Mouse (Mus musculus) kidney, postnatal 4 days (tissue): Measurements from ENCODE around the gene Mpv17l2.

Source experiments
- DNase-seq, 2 experiments: peaks; one replicate each; pipeline ENCODE4 v3.0.0; 2021; ENCODE audit warnings: mixed read lengths in 2 of 2

Mpv17l2 gene

DNA sequence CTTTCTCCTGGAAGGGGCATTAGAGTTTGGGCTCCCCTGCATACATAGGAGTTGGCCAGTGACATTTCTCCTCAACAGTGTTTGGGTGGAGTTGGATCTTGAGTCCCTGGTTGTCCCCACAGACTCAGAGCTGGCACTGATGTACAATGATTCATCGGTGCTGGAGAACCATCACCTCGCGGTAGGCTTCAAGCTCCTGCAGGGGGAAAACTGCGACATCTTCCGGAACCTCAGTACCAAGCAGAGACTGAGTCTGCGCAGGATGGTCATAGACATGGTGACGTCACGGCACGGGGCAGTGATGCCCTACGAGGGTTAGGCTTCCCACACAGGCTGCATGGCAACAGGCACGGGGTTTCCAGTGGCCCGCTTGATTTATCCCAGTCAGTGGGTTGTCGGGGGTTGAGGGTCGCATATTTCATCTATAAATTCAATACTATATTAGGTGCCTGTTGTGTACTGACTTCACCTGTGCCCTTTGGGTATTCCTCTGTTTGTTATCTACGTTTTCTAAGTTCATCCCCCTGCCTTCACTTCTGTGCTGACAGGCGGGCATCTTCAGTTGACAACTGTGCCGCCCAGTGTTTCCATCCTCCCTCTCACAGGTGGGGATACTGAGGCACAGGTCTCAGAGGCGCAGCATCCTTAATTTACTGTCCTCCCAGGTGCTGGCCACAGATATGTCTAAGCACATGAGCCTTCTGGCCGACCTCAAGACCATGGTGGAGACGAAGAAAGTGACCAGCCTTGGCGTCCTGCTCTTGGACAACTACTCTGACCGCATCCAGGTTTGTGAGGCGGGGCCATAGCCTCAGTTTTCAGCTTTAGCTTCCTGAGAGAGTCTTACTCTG is 12.3 kb downstream of the Mpv17l2 start:
- peak in 1 of 2 experiments; percentile 3 for DNase-seq

DNA sequence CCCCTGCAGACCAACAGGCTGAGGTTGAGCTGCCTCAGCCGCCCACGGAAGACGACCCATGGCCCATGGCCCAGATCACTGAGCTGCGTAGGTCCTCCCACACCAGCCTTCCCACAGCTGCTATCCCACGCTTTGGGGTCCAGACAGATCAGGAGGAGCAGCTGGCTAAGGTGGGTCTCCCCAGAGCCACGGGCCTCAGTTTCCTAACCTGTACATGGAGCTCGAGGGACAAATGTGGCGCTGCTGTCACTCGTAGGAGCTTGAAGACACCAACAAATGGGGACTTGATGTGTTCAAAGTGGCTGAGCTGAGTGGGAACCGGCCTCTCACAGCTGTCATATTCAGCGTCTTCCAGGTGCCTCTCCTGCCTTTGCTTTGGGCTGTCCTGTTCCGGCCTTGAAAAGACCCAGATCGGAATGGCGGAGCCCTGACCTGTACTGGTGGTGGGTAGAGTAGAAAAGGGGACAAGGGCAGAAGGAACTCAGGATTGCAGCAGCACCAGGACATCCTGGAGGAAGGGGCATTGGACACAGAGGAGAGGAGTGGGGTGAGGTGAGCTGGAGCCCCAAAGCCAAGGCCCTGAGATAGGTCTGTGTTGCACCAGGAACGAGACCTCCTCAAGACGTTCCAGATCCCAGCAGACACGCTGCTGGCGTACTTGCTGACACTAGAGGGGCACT is 13.4 kb downstream of the Mpv17l2 start:
- DNase-seq: peak in 1 of 2 experiments; percentile 2

DNA sequence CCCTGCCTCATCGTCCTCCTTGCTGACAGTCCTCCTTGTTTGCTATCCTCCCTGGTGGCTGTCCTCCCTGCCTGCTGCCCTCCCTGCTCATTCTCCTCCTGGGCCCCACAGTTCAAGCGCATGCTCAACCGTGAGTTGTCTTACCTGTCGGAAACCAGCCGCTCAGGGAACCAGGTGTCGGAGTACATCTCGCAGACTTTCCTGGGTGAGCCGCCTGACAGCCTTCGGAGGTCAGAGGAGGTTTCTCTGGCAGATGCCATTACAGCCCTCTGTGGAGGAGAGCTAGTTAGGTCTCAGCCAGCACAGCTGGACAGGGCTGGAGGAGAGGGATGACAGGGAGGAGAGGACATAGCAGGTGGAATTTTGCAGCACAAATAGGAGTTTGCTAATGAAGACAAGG is 14.1 kb downstream of the Mpv17l2 start:
- peak in 1 of 2 experiments; percentile 12 for DNase-seq

DNA sequence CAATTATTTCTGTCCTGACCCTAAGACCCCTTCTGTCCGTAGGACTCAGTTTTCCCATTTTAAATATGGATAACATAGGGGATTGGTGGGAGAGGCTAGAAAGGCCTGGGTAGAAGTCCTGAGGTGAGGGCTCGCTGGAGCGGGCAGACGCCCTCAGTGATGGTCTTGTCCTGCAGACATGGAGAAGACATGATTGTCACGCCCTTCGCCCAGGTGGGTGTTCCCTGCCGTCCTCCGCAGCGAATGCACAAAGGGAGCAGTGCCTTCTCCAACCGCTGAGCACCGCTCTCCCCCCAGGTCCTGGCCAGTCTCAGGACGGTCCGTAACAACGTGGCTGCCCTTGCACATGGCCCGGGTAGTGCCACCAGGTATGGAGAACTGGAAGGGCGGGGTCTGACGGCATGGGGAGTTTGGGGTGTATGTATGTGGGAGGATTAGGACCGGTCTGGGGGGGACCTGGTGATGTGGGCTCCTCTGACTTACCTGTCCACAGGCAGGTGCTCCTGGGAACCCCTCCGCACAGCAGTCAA is 15.0 kb downstream of the Mpv17l2 start:
- DNase-seq: peak in 1 of 2 experiments; percentile 8

DNA sequence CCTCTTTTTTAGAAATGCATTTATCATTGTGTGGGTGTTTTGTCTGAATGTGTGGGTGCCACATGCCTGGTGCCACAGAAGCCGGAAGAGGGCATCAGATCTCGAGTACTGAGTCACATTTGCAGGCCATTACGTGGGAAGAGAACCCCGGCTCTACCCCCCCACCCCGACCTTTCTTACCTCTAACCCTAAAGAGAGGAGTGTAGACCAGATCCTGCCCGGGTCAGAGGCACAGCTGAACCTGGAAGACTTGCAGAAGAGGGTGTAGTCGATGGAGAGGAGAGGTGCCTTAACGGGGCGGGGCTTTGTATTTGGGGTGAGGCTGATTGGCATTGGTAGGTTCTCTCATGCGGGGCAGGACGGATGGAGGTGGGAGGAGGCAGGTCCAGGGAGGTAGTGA is 15.9 kb downstream of the Mpv17l2 start:
- peak in 1 of 2 experiments; percentile 3 for DNase-seq

DNA sequence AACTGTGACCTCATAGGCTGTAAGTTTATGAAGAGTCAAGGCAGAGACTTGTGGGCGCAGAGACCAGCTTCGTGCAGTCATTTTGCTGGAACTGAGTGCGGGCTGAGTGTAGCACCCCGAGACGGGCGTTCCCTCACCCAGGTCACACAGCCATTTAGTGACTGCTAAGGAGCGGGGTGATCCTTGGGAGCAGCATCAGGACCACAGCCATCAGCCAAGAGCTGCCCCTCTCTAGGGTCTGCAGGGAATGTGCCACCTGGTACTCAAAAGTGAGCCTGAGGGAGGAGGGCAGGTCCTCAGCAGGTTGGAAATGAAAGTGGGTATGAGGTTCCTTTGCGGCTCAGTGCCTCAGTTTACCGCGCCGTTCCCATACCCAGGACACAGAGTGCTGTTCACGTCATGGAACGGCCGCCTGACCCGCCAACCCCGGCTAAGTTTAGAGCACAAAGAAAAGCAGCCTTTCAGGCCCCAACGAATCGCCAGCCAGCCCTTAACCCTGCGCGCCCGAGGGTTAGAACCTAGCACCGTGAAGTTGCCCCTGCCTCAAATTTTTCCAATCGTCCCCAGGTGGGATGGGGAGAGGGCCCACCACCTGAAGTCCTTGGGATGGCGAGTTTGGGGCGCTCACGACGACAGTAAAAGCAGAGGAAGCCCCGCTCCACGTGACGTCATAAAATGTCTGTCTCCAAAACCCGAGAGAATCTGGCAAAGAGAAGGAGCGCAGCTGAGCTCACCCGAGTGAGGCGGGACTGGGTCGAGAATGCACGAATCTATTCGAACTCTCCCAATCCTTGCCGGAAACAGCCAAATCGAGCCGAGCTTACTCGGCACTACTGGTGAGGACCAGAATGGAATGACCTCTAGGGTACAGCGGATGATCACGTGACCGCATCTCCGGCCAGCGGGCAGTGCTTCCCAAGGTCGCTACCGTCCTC is 16.8 kb downstream of the Mpv17l2 start:
- DNase-seq: peak; percentile 67 to 80

DNA sequence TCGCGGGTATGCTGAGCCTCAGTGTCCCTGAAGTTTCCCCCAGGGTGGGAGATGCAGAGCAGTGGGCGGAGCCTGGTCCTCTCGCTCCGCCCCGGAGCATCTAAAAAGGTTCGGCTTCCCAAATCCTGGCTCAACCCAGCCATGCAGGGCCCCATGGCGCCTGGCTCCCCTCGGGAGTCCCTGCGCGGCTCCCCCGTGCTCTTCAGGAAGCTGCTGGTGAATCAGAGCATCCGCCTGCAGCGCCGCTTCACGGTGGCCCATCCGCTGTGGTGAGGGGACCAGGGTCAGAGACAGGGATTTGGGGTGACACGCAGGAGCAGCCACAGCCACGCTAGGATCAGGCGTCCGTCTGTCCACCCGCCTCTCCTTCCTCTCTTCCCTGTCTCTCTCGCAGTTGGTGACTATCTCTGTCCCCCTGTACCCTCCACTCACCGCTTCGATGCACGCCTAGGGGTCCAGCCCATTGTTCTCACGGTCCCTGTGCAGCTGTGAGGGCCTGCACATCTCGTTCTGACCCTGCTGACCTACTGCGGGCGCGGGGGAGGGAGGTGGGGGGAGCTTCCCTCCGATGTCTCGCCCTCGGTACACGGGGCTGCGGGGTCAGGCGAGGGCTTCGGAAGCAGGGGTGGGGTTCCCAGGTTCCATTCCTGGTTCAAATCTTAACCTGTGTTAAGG is 17.6 kb downstream of the Mpv17l2 start:
- DNase-seq: peak; percentile 28 to 46

DNA sequence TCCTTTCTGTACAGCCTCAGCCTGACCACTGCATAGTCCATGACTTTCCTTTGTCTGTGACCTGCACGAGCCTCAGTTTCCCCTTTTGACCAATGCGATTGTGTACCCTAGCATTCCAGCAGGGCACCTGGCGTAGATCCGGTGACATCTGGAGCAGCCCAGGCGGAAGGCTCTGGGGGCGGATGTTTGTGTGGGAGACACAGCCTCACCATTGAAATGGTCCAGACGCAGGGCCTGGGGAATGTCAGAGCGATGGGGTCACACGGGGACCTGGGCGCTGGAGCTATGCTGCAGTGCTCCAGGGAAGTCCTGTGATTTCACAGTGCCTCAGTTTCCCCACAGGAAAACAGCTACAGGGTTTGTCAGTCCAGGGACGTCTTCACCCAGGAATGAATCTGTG is 18.6 kb downstream of the Mpv17l2 start:
- DNase-seq: peak; percentile 24 to 54

DNA sequence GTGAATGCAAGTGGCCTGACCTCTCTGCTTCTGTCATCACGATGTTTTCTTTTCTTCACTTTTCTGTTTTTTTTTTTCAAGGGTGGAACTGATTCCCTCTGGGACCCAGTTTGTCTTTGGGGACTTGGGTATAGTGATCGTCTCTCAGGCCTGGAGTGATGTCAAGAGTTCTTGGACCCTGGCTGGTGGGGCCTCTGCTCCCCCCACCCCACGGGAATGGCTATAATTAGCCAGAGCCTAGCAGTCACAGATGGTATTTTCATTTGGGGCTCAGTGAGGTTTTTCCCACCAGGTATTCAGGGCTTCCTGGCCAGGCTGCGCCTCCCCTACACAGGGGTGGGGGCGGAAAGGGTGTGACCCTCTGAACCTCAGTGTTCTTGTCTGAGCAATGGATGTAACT is 19.1 kb downstream of the Mpv17l2 start:
- DNase-seq: peak in 1 of 2 experiments; percentile 1

DNA sequence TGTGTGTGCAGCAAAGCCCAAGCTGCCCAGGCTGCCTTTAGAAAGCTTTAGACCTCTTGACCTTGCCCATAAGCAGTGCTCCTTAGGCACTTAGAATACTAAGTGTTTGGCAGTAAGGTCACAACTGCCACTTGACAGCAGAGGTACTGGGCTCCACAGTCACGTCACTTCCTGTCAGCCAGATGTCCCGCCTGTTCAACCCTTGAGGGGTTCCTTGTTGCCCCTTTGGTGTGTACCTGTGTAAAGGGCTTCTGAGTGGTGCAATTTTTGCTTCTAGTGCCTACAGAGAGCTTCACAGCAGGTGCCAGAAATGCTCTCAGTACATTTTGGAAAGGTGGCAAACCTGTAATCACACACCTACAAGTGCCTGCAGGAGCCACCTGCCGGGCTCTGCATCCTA is 22.5 kb downstream of the Mpv17l2 start:
- DNase-seq: peak in 1 of 2 experiments; percentile 0

DNA sequence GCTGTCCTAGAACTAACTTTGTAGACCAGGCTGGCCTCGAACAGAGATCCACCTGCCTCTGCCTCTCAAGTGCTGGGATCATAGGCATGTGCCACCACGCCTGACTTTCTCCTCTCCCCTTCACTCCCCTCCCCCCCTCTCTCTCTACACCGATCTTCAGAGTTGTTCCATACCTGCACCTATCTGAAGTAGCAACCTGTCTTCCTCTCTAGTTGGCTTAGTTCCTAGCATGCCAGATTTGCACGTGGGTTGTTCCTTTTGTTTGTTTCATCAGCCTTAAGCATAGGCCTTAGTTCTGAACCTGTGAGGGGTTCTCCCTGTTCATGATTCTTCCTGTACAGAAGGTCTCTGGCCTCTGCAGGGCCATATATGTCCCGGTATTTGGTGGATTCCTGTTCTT is 23.0 kb downstream of the Mpv17l2 start:
- DNase-seq: no peak

DNA sequence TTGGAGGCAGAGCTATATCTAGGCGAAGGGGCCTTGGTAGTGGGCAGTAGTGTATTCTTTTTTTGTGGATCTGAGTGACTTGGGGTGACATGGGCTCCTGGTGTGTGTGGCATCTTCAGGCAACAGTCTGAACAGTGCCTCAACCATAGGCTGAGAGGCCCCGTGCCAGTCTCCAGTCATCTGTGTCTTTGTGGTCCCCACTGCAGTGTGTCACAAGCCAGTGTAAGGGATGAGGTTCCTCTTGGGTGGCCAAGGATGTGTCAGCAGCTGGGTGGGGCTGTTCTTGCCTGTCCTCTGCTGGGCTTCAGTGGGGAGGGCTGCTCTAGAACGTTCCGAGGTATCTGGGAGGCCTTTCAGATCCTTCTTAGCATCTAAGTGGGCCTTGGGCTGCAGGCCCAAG is 29.8 kb downstream of the Mpv17l2 start:
- peak in 1 of 2 experiments; percentile 1 for DNase-seq

DNA sequence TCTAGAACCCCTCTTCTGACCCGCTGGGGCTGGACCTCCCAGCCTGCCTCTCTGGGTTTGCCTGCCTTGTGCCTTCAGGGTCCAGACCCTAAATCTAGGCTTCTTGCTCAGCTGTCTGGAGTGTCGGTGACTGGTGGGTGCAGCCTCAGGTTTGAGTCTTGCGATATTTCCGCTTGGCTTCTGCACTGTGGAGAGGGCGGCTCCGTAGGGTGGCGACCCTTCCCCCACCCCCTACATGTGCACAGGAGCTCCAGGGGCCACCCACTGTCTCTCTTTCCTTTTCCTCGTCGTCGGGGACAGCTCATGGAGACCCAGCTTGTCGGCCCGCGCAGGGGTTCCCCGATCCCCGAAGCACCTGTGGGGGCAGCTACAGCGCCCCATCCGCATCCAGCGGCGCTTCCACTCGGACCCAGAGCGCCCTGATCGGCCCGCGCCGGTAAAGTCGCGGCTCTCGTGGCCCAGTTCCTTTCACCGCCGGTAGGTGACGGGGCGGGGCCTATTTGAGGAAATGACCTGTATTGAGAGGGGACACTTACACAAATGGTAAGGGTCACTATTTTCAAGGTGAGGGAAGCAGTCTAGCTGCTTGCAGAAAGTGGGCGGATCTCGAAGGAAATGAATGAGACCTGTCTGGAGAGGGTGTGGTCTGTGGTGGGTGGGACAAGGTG is 30.8 kb downstream of the Mpv17l2 start:
- peak; percentile 59 to 72 for DNase-seq

DNA sequence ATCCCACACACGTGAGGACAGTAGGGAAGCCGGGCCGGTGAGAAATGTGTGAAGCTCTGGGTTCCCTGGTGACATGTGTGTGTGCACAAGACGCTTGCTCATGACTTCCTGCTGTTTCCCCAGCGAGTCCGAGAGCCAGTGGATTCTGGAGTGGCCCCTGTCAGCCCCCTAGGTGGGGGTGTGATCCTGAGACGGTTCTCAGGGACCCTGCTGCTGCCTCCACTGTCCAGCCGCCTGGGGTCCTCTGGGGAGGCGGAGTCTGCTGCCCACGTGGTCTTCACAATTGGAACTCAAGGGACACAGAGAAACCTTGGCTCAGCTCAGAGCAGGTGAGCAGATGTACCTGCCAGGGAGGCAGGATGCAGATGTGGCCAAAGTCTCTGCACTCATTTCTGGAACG is 34.0 kb downstream of the Mpv17l2 start:
- DNase-seq: peak in 1 of 2 experiments; percentile 1

DNA sequence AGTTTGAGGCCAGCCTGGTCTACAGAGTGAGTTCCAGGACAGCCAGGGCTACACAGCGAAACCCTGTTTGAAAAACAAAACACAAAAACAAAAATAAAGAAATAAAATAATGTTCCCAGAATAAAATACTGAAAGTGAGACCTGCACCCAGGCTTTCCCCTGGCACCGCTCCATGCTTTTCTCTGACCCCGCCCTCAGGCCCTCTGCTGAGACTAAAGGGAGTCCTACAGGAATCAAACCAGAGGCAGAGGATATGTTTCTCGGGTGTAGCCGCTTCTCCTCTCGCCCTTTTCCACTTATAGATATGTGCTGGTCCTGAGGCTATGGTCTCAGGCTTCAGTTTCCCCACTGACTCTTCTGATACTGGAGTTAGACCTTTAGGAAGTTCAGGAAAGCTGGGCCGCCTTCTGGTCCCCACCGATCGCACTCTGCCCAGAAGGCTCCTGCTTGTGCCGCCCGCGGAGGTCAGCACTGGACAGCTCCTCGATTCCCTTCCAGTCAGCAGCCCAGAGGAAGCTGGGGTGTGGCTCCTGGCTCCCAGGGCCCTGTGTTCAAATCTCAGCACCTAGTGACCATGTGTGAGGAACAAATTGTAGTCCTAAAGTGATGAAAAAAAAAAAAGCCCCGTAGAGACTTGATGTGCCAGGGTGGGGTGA is 34.8 kb downstream of the Mpv17l2 start:
- peak; percentile 84 to 86 for DNase-seq

DNA sequence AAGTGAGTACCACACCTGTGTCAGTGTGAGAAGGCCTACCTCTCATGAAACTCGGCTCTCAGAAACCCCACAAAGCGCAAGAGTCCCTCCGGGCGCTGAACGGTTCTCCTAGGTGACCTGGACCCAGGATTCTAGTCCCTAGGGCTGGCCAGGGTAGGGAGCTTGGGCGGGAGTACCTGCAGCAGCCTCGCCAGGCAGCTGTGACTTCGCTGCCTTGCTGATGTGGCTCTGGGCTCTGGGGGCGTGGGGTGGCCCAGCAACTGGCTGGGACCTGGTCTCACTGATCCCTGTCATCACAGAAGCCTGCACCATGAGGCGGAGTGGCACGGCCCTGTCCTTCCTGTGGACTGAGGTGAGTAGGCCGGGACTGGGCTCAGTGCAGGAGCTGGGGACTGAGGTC is 36.5 kb downstream of the Mpv17l2 start:
- DNase-seq: peak; percentile 39 to 61

DNA sequence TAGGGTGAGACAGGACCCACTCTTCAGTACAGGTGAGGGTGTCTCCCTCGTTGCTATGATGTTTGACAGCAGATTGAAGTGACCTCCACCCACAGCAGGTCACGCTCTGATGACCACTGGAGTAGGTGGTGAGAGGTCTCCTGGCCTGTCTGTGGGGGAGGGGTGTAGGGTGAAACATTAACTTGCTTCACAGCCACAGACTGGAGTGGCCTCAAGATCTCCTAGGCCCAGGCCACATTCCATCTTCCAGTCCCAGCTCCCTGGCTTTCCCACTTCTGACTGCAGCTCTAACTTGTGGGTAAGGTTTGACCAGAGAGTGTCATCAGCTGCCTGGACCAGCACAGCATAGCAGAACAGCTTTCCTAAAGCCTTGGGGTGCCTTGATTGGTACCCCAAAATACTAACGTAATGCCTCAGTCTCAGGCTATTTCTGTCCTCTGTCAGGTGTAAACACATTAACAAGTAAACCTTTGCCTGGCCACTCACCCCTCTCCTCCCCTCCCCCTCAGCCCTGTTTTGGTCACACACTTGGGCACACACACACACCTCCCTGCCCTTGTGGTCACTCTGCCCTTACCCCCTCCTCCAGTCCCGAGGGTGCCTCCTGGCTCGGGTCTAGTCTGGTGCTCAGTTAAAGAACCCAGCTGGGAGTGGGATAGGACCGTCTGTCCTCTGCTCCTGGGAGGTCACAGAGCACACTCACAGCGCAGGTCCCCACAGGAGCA is 37.1 kb downstream of the Mpv17l2 start, which contains the start of gene Pde4c:
TSS of gene Pde4c (plus strand) at position 235 of the 725 bp plus-strand sequence.
- peak; percentile 82 to 92 for DNase-seq

DNA sequence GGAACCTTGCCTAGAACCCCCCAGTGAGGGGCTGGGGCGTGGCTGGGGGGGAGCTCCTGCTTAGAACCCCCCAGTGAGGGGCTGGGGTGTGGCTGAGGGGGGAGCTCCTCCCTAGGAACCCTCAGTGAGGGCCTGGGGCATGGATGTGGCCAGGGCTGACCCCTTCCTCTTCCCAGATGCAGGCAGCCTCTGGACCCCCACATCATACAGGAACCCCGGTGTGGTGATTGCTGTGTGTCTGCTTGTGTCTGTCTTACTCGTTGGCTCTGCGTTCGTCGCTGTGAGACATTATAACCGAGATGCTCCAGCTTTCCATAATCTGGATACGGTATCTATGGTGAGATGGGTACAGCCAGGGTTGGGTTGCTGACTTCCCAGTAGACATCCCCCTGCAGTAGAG is 39.1 kb downstream of the Mpv17l2 start:
- peak in 1 of 2 experiments; percentile 3 for DNase-seq

DNA sequence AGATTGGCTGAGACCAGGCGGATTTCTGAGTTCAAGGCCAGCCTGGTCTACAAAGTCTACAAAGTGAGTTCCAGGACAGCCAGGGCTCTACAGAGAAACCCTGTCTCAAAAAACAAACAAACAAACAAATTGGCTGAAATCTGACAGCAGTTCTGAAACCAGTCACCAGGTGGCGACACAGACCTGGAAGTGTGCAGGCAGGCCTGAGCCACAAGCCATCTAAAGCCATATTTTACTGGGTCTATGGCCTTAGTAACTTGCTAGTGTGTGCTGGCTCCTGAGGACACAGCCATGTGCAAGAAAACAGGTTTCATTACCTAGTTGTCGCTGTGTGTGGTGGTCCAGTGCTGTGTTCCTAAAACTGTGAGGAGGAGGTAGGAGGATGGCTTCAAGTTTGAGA is 40.0 kb downstream of the Mpv17l2 start:
- DNase-seq: peak; percentile 89 to 90

DNA sequence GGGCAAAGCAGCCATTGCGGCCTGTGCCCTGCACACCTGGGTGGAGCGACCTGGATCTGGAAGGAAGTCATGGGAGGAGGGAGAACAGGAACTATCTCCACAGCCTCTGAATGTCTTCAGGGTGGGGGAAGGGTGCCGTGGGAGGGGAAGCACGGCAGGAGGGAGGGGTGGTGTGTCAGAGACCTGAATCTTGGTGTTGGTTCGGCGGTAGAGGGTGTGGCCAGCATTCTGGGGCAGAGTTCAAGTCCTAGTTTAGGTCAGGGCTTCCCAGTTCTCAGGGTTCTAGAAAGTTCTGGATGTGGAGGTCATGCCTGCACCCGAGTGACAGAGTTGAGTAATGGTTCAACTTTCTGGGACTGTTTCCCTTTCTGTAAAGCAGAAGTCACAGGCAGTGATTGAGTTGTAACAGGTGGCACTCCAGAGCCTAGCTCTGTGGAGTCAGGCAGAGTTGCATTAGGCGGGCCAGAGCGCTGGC is 40.9 kb downstream of the Mpv17l2 start:
- peak; percentile 6 to 8 for DNase-seq
